Mouse (Mus musculus): ENCODE data around the gene Chst11.

DNA sequence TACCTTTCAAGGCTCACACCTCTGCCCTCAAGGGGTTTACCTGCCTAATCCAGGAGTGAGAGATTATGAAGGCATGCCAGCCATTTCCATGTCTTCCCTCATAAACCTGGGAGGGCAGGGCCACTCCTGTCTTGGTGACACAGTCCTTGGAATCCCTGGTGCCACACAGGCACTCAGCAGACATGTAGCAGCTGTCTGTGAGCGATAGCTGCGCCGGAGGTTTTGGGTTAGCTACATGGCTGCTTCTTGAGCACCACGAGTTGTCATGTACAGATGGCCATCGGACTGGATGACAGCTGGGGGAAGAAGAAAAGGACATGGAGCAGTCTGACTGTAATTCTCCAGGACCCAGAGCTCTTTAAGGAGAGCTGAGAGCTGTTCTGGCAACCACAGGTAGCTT, 129.3 kb downstream of the Chst11 start:
- no peak for TF ChIP-seq POLR2A (IDR thresholded peaks at IDR 0.05; ENCODE audit: extremely low read depth, insufficient read depth, low read length)
- no peak for TF ChIP-seq CTCF (IDR thresholded peaks at IDR 0.05; ENCODE audit: low read depth, low read length)

All from liver, adult 2 months (tissue).